ENCODE assay signal across 8 mouse cellular contexts in the genomic region with DNA sequence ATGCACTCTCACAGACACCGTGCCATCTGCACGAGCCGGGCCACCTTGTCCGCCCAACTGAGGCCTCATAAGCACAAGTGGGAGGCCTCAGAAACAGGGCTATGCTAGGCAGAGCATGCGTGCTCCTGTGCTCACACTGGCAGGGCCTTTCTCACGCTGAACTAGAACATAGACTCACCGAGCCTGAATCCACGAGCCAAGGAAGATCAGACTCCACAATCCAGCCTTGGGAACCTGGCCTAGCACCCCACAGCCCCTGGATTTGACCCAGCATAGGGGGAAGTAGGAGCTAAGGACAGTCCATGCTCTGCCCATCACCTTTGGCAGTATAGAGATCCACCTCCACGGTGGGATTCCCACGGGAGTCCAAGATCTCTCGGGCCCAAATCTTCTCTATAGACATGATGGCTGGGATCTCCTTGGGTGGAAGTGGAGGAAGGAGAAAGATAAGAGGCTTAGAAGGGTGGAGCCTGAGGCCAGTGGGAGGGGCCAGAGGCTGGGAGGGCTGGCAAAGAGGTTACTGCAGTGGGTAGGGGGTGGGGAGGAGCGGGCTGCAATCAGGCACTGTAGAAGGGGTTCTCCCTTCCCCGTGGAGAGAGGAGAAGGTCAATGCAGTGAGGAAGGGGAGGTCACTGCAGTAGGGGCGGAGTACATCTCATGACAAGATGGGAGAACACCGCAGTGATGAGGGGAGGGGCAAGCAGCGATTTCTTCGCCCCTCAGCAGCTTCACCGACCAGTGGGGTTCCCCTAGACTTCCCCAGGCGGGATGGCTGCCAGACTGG. TPM values are rescaled to one million over a fixed set of nuclear protein-coding genes. Genes with fewer than 3 reads are reported as not detected.
DNase-seq lines count a peak whose midpoint lies in the region; ATAC-seq and TF ChIP-seq lines count a peak whose summit lies in the region.

No protein-coding gene starts in this region.

- peak overlapping the region; percentile 78 for H3K27ac ChIP-seq in hindbrain, postnatal 0 days
- H3K27ac ChIP-seq in midbrain, embryonic 12.5 days (replicated peaks), result no peak overlapping the region

- ATAC-seq in common myeloid progenitor, adult 5-6 weeks (replicated peaks; ENCODE audit: low read depth, poor library complexity, severe bottlenecking), result peak; percentile 36; the same call in 1 of the 2 replicates
- ATAC-seq in hindbrain, postnatal 0 days, result peak; percentile 59
- ATAC-seq in midbrain, embryonic 12.5 days (ENCODE audit: low FRiP score, low read depth), result peak; percentile 28

- TF ChIP-seq CTCF in hindbrain, postnatal 0 days (IDR thresholded peaks at IDR 0.05; ENCODE audit: low read depth), result no peak

- H3K36me3 ChIP-seq in hindbrain, postnatal 0 days (ENCODE audit: insufficient read depth, low read length), result no peaks in the 10 kb centered on the region
- no peaks in the 10 kb centered on the region for H3K36me3 ChIP-seq in midbrain, embryonic 12.5 days

- peak overlapping the region; percentile 59 for H3K4me3 ChIP-seq in hindbrain, postnatal 0 days (ENCODE audit: low read length)
- H3K4me3 ChIP-seq in midbrain, embryonic 12.5 days, result peak overlapping the region; percentile 50; the same call in 1 of the 2 replicates

- H3K4me1 ChIP-seq in hindbrain, postnatal 0 days (ENCODE audit: insufficient read depth, low read length), result peaks cover 19% of the 10 kb centered on the region
- H3K4me1 ChIP-seq in midbrain, embryonic 12.5 days, result peaks cover 25% of the 10 kb centered on the region

- DNase-seq in layer of hippocampus, postnatal 10 days (ENCODE audit: low spot score in 2 of 2), result peak; percentile 56 to 66
- no peak for DNase-seq in layer of hippocampus, adult 9-10 months (ENCODE audit: low spot score)
- peak; percentile 76 for DNase-seq in NIH3T3 (ENCODE audit: low read depth)
- peak; percentile 46 for DNase-seq in hindbrain, postnatal 0 days (ENCODE audit: low spot score)
- DNase-seq in ovary, postnatal 14 days (ENCODE audit: low spot score), result no peak
- DNase-seq in lung, postnatal 14 days, result no peak

- peak overlapping the region; percentile 74 for H3K9ac ChIP-seq in hindbrain, postnatal 0 days (replicated peaks; ENCODE audit: low read length)
- no peak overlapping the region; the same call in 1 of the 2 replicates for H3K9ac ChIP-seq in midbrain, embryonic 12.5 days (replicated peaks)

- 17% methylated on average over 19 of the region's 19 CpGs for WGBS in hindbrain, postnatal 0 days
- WGBS in midbrain, embryonic 12.5 days, result 16% methylated on average over 17 of the region's 19 CpGs

- H3K4me2 ChIP-seq in hindbrain, postnatal 0 days (ENCODE audit: low read depth, low read length), result peak overlapping the region; percentile 75
- peak overlapping the region; percentile 84 for H3K4me2 ChIP-seq in midbrain, embryonic 12.5 days (replicated peaks)

- H3K9me3 ChIP-seq in hindbrain, postnatal 0 days (ENCODE audit: low read length), result no peaks in the 10 kb centered on the region
- H3K9me3 ChIP-seq in midbrain, embryonic 12.5 days, result no peaks in the 10 kb centered on the region

- H3K27me3 ChIP-seq in hindbrain, postnatal 0 days (ENCODE audit: insufficient read depth, low read length), result no peaks in the 10 kb centered on the region
- H3K27me3 ChIP-seq in midbrain, embryonic 12.5 days, result peaks cover 51% of the 10 kb centered on the region

RNA-seq across cellular contexts. Expression of a gene that starts 1.4 kb away (rescaled TPM):
- 100 to 1,000 TPM; 476 to 480 TPM for total RNA-seq in layer of hippocampus, postnatal 10 days (2021)
- total RNA-seq in common myeloid progenitor, adult 5-6 weeks (2017), result 0.46 TPM in 1 of 2 replicates, not detected in the other
- total RNA-seq in hindbrain, postnatal 0 days (2014; rRNA removed), result 281 and 357 TPM in 2 replicates
- polyA plus RNA-seq in hindbrain, postnatal 0 days (2015; fragmentation: Nextera tagmentation; extraction: Ambion mirVana), result 213 and 216 TPM in 2 replicates
- 9.0 and 9.4 TPM in 2 replicates for polyA plus RNA-seq in midbrain, embryonic 12.5 days (2016; fragmentation: Nextera tagmentation; extraction: Ambion mirVana)

RNA-seq across cellular contexts. Expression of a gene that starts 11.4 kb away (rescaled TPM):
- total RNA-seq in layer of hippocampus, postnatal 10 days (2021), result 1 to 10 TPM; 1.8 to 3.6 TPM
- total RNA-seq in common myeloid progenitor, adult 5-6 weeks (2017), result not detected in 2 replicates
- 6.7 and 9.2 TPM in 2 replicates for total RNA-seq in hindbrain, postnatal 0 days (2014; rRNA removed)
- 5.4 and 8.7 TPM in 2 replicates for polyA plus RNA-seq in hindbrain, postnatal 0 days (2015; fragmentation: Nextera tagmentation; extraction: Ambion mirVana)
- 2.3 and 4.6 TPM in 2 replicates for polyA plus RNA-seq in midbrain, embryonic 12.5 days (2016; fragmentation: Nextera tagmentation; extraction: Ambion mirVana)

RNA-seq across cellular contexts. Expression of a gene that starts 11.8 kb away (rescaled TPM):
- total RNA-seq in layer of hippocampus, postnatal 10 days (2021), result 100 to 1,000 TPM; 138 to 150 TPM
- 4.6 and 6.7 TPM in 2 replicates for total RNA-seq in common myeloid progenitor, adult 5-6 weeks (2017)
- 19.1 and 23.7 TPM in 2 replicates for total RNA-seq in hindbrain, postnatal 0 days (2014; rRNA removed)
- polyA plus RNA-seq in hindbrain, postnatal 0 days (2015; fragmentation: Nextera tagmentation; extraction: Ambion mirVana), result 19.9 and 21.3 TPM in 2 replicates
- 15.6 and 18.0 TPM in 2 replicates for polyA plus RNA-seq in midbrain, embryonic 12.5 days (2016; fragmentation: Nextera tagmentation; extraction: Ambion mirVana)

RNA-seq across cellular contexts. Expression of a gene that starts 12.3 kb away (rescaled TPM):
- not detected for total RNA-seq in layer of hippocampus, postnatal 10 days (2021)
- not detected in 2 replicates for total RNA-seq in common myeloid progenitor, adult 5-6 weeks (2017)
- 0.26 TPM in 1 of 2 replicates, not detected in the other for total RNA-seq in hindbrain, postnatal 0 days (2014; rRNA removed)
- not detected in 2 replicates for polyA plus RNA-seq in hindbrain, postnatal 0 days (2015; fragmentation: Nextera tagmentation; extraction: Ambion mirVana)
- polyA plus RNA-seq in midbrain, embryonic 12.5 days (2016; fragmentation: Nextera tagmentation; extraction: Ambion mirVana), result not detected in 2 replicates

RNA-seq across cellular contexts. Expression of a gene that starts 26.9 kb away (rescaled TPM):
- 100 to 1,000 TPM; 329 to 345 TPM for total RNA-seq in layer of hippocampus, postnatal 10 days (2021)
- 112 and 129 TPM in 2 replicates for total RNA-seq in common myeloid progenitor, adult 5-6 weeks (2017)
- 212 and 236 TPM in 2 replicates for total RNA-seq in hindbrain, postnatal 0 days (2014; rRNA removed)
- 643 and 649 TPM in 2 replicates for polyA plus RNA-seq in hindbrain, postnatal 0 days (2015; fragmentation: Nextera tagmentation; extraction: Ambion mirVana)
- 523 and 554 TPM in 2 replicates for polyA plus RNA-seq in midbrain, embryonic 12.5 days (2016; fragmentation: Nextera tagmentation; extraction: Ambion mirVana)

Comparison
In these comparisons a context has a peak if more than half of its experiments do, and no peak if none do; other contexts are left out.
1. DNase-seq: peak in layer of hippocampus, postnatal 10 days (2 of 2), NIH3T3 (single experiment) and hindbrain, postnatal 0 days (single experiment); none in layer of hippocampus, adult 9-10 months (single experiment), ovary, postnatal 14 days (single experiment) and lung, postnatal 14 days (single experiment).
2. RNA of a gene that starts 1.4 kb away (total RNA-seq): 476 to 480 TPM in layer of hippocampus, postnatal 10 days and 281 to 357 TPM in hindbrain, postnatal 0 days; 0.46 TPM in common myeloid progenitor, adult 5-6 weeks; every median in the first group is over 100 times any median in the second.
3. Peak in every context shown above with its lines, with median percentiles within 50 percentile points of each other: ATAC-seq.